Mouse (Mus musculus): ENCODE data around the gene Dis3l2. TPM values are rescaled to one million over a fixed set of nuclear protein-coding genes. Genes with fewer than 3 reads are reported as not detected.

Dis3l2 gene
- polyA plus RNA-seq, 1 experiment from 2014 or later, result 37.7 TPM

DNA sequence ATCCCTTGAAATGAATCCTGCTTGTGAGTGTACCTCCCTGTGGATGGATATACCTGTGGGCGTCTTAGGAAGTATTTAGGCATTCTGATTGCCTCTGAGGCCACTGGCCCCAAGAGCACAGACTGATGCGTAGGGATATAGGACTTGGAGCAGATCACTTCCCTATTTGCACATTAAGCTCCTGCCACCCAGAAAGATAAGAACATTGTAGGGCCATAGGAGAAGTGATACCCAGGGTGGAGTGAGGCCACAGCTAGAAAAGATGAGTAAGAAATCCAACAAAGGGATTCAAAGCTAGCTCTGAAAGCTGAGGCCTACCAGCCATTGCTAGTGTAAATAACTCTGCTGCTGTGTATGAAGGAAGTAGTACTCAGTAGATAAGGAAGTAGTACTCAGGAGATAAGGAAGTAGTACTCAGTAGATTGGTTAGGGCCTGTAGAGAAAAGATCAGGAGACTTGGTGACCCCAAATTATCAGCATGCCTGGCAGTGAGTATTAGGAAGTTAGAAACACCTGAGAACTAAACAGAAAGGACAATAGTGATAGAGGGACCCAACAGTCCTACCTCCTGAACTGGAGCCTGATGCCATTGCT lies 335.0 kb downstream of the Dis3l2 start:
- Histone ChIP-seq H3K4me2 (ENCODE audit: low read depth) (no peak overlapping the region), H3K9ac (ENCODE audit: low read length) (no peak overlapping the region), H3K4me3 (ENCODE audit: low read depth, low read length) (no peak overlapping the region), H3K27me3 (ENCODE audit: control insufficient read depth, insufficient read depth, low read length) (no peaks in the 10 kb centered on the region), H3K36me3 (ENCODE audit: control insufficient read depth, insufficient read depth, low read length) (no peaks in the 10 kb centered on the region), H3K4me1 (ENCODE audit: control insufficient read depth, insufficient read depth, low read length) (peaks cover 21% of the 10 kb centered on the region), H3K27ac (ENCODE audit: low read depth, low read length) (no peak overlapping the region), H3K9me3 (ENCODE audit: control insufficient read depth, low read length) (no peaks in the 10 kb centered on the region)
- DNase-seq (ENCODE audit: low spot score) (no peak), ATAC-seq (ENCODE audit: insufficient read depth, low FRiP score, low TSS enrichment) (no peak)
- WGBS, result 93% methylated on average over 2 of the region's 2 CpGs

GRCm38 (mm10) chr1:87041119-87041518 lies 337.5 kb downstream of the Dis3l2 start:
- Histone ChIP-seq H3K27me3 (ENCODE audit: control insufficient read depth, insufficient read depth, low read length) (no peaks in the 10 kb centered on the region), H3K4me1 (ENCODE audit: control insufficient read depth, insufficient read depth, low read length) (peaks cover 9% of the 10 kb centered on the region), H3K9me3 (ENCODE audit: control insufficient read depth, low read length) (no peaks in the 10 kb centered on the region), H3K36me3 (ENCODE audit: control insufficient read depth, insufficient read depth, low read length) (no peaks in the 10 kb centered on the region), H3K27ac (ENCODE audit: low read depth, low read length) (no peak overlapping the region), H3K9ac (ENCODE audit: low read length) (no peak overlapping the region), H3K4me2 (ENCODE audit: low read depth) (no peak overlapping the region), H3K4me3 (ENCODE audit: low read depth, low read length) (no peak overlapping the region)
- ATAC-seq (ENCODE audit: insufficient read depth, low FRiP score, low TSS enrichment) (peak; percentile 46; the same call in 1 of the 2 replicates), DNase-seq (ENCODE audit: low spot score) (peak; percentile 76)
- 28% methylated on average over 3 of the region's 3 CpGs for WGBS

GRCm38 (mm10) chr1:87041814-87042438 lies 338.3 kb downstream of the Dis3l2 start:
- Histone ChIP-seq H3K9me3 (ENCODE audit: control insufficient read depth, low read length) (no peaks in the 10 kb centered on the region), H3K27me3 (ENCODE audit: control insufficient read depth, insufficient read depth, low read length) (no peaks in the 10 kb centered on the region), H3K36me3 (ENCODE audit: control insufficient read depth, insufficient read depth, low read length) (no peaks in the 10 kb centered on the region), H3K9ac (ENCODE audit: low read length) (no peak overlapping the region), H3K27ac (ENCODE audit: low read depth, low read length) (no peak overlapping the region), H3K4me2 (ENCODE audit: low read depth) (no peak overlapping the region), H3K4me3 (ENCODE audit: low read depth, low read length) (no peak overlapping the region), H3K4me1 (ENCODE audit: control insufficient read depth, insufficient read depth, low read length) (0 out of 2 replicates have a peak, but pooled peaks cover 4% of the 10 kb centered on the region)
- WGBS, result 0% methylated on average over 1 of the region's 1 CpGs
- peak; percentile 83 for DNase-seq (ENCODE audit: low spot score)
- peak; percentile 70 for ATAC-seq (ENCODE audit: insufficient read depth, low FRiP score, low TSS enrichment)

GRCm38 (mm10) chr1:87050072-87050471 lies 346.5 kb downstream of the Dis3l2 start:
- no peak for DNase-seq (ENCODE audit: low spot score)
- Histone ChIP-seq H3K9me3 (ENCODE audit: control insufficient read depth, low read length) (no peaks in the 10 kb centered on the region), H3K4me2 (ENCODE audit: low read depth) (no peak overlapping the region), H3K4me3 (ENCODE audit: low read depth, low read length) (no peak overlapping the region), H3K4me1 (ENCODE audit: control insufficient read depth, insufficient read depth, low read length) (no peaks in the 10 kb centered on the region), H3K27ac (ENCODE audit: low read depth, low read length) (no peak overlapping the region), H3K9ac (ENCODE audit: low read length) (no peak overlapping the region), H3K36me3 (ENCODE audit: control insufficient read depth, insufficient read depth, low read length) (no peaks in the 10 kb centered on the region), H3K27me3 (ENCODE audit: control insufficient read depth, insufficient read depth, low read length) (no peaks in the 10 kb centered on the region)
- 0 out of 2 replicates have a peak, but pooled peaks have one; percentile 27 for ATAC-seq (ENCODE audit: insufficient read depth, low FRiP score, low TSS enrichment)
- WGBS, result 59% methylated on average over 3 of the region's 3 CpGs

GRCm38 (mm10) chr1:87050700-87051099 lies 347.1 kb downstream of the Dis3l2 start:
- Histone ChIP-seq H3K4me2 (ENCODE audit: low read depth) (no peak overlapping the region), H3K4me1 (ENCODE audit: control insufficient read depth, insufficient read depth, low read length) (no peaks in the 10 kb centered on the region), H3K36me3 (ENCODE audit: control insufficient read depth, insufficient read depth, low read length) (no peaks in the 10 kb centered on the region), H3K27ac (ENCODE audit: low read depth, low read length) (no peak overlapping the region), H3K9me3 (ENCODE audit: control insufficient read depth, low read length) (no peaks in the 10 kb centered on the region), H3K27me3 (ENCODE audit: control insufficient read depth, insufficient read depth, low read length) (no peaks in the 10 kb centered on the region), H3K4me3 (ENCODE audit: low read depth, low read length) (no peak overlapping the region), H3K9ac (ENCODE audit: low read length) (no peak overlapping the region)
- DNase-seq (ENCODE audit: low spot score), result no peak
- 59% methylated on average over 1 of the region's 1 CpGs for WGBS
- ATAC-seq (ENCODE audit: insufficient read depth, low FRiP score, low TSS enrichment), result no peak

DNA sequence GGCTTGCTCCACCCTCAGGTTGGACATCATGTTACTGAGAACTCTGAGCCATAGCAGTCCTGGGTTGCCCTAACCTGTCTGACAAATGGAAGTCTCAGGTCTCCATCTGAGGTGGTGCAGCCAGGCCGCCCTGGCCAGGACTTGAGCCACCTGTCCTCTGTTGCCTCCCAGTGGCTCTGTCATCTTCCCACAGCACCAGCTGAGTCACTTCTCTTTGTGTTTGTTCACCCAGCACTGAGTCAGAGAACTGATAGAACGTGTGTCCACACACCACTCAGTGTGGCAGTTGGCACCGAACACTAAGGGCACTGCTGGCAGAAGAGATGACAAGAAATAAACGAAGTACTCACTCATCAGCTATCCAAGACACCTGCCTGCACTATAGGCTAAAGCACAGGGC lies 347.8 kb downstream of the Dis3l2 start:
- Histone ChIP-seq H3K4me1 (ENCODE audit: control insufficient read depth, insufficient read depth, low read length) (no peaks in the 10 kb centered on the region), H3K9ac (ENCODE audit: low read length) (no peak overlapping the region), H3K36me3 (ENCODE audit: control insufficient read depth, insufficient read depth, low read length) (no peaks in the 10 kb centered on the region), H3K4me3 (ENCODE audit: low read depth, low read length) (no peak overlapping the region), H3K9me3 (ENCODE audit: control insufficient read depth, low read length) (no peaks in the 10 kb centered on the region), H3K27me3 (ENCODE audit: control insufficient read depth, insufficient read depth, low read length) (no peaks in the 10 kb centered on the region), H3K4me2 (ENCODE audit: low read depth) (no peak overlapping the region), H3K27ac (ENCODE audit: low read depth, low read length) (no peak overlapping the region)
- WGBS, result 84% methylated on average over 4 of the region's 4 CpGs
- ATAC-seq (ENCODE audit: insufficient read depth, low FRiP score, low TSS enrichment), result no peak
- no peak for DNase-seq (ENCODE audit: low spot score)

DNA sequence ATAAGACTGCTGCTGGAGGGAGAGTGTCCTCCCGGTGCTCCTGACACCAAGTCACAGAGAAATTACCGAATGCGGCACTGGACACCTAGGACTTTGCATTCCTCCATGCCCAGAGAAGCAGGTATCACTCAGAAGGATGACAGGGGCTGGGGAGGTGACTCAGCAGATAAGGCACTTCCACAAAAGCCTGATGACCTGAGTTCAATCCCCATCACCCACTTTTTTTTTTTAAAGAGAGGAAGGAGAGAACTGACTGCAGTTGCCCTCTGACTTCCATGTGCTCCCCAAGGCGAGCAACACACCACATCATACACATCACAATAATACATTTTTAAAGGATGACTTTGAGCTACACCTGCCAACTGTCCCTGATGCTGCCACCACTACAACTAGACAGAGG lies 353.5 kb downstream of the Dis3l2 start:
- H3K27me3 ChIP-seq (ENCODE audit: control insufficient read depth, insufficient read depth, low read length), result no peaks in the 10 kb centered on the region
- no peaks in the 10 kb centered on the region for H3K4me1 ChIP-seq (ENCODE audit: control insufficient read depth, insufficient read depth, low read length)
- H3K4me2 ChIP-seq (ENCODE audit: low read depth), result no peak overlapping the region
- ATAC-seq (ENCODE audit: insufficient read depth, low FRiP score, low TSS enrichment), result no peak
- no peak overlapping the region for H3K27ac ChIP-seq (ENCODE audit: low read depth, low read length)
- WGBS, result 80% methylated on average over 4 of the region's 4 CpGs
- DNase-seq (ENCODE audit: low spot score), result no peak
- no peaks in the 10 kb centered on the region for H3K9me3 ChIP-seq (ENCODE audit: control insufficient read depth, low read length)
- no peak overlapping the region for H3K4me3 ChIP-seq (ENCODE audit: low read depth, low read length)
- H3K36me3 ChIP-seq (ENCODE audit: control insufficient read depth, insufficient read depth, low read length), result no peaks in the 10 kb centered on the region
- H3K9ac ChIP-seq (ENCODE audit: low read length), result no peak overlapping the region

DNA sequence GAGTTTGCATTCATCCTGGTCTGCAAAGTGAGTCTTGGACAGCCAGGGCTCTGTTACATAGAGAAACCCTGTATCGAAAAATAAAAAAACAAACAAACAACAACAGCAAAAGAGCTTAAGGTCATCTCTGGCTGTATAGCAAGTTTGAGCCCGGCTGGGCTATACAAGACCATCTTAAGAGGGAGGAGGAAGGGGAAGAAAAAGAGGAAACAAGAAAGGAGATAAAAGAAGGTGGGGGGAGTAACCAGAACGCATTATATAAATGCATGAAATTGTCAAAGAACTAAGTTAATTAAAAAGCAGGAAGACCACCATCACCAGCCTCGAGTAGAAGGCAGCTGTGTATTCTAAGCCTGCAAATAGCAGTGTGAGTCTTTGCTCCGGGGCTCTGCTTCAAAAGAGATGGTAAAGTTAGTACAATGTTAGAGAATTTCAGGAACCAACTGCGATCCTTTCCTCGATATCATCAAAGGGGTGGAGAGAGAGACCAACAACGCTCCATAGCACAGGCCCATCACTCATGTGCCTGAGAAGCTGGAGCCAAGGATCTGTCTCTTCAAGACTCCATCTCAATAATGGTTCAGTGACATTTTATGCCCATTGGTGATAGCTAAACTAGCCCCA lies 355.5 kb downstream of the Dis3l2 start:
- ATAC-seq (ENCODE audit: insufficient read depth, low FRiP score, low TSS enrichment), result no peak
- H3K36me3 ChIP-seq (ENCODE audit: control insufficient read depth, insufficient read depth, low read length), result no peaks in the 10 kb centered on the region
- no peak for DNase-seq (ENCODE audit: low spot score)
- H3K27ac ChIP-seq (ENCODE audit: low read depth, low read length), result no peak overlapping the region
- H3K4me2 ChIP-seq (ENCODE audit: low read depth), result no peak overlapping the region
- no peak overlapping the region for H3K9ac ChIP-seq (ENCODE audit: low read length)
- no peaks in the 10 kb centered on the region for H3K9me3 ChIP-seq (ENCODE audit: control insufficient read depth, low read length)
- no peaks in the 10 kb centered on the region for H3K27me3 ChIP-seq (ENCODE audit: control insufficient read depth, insufficient read depth, low read length)
- H3K4me1 ChIP-seq (ENCODE audit: control insufficient read depth, insufficient read depth, low read length), result no peaks in the 10 kb centered on the region
- WGBS, result 86% methylated on average over 8 of the region's 8 CpGs
- H3K4me3 ChIP-seq (ENCODE audit: low read depth, low read length), result no peak overlapping the region

- no peak overlapping the region for H3K9ac ChIP-seq (ENCODE audit: low read length)
- H3K9me3 ChIP-seq (ENCODE audit: control insufficient read depth, low read length), result no peaks in the 10 kb centered on the region
- no peak overlapping the region for H3K4me2 ChIP-seq (ENCODE audit: low read depth)
- ATAC-seq (ENCODE audit: insufficient read depth, low FRiP score, low TSS enrichment) (no peak), DNase-seq (ENCODE audit: low spot score) (no peak)
- H3K27ac ChIP-seq (ENCODE audit: low read depth, low read length), result no peak overlapping the region
- H3K36me3 ChIP-seq (ENCODE audit: control insufficient read depth, insufficient read depth, low read length), result no peaks in the 10 kb centered on the region
- no peaks in the 10 kb centered on the region for H3K27me3 ChIP-seq (ENCODE audit: control insufficient read depth, insufficient read depth, low read length)
- no peak overlapping the region for H3K4me3 ChIP-seq (ENCODE audit: low read depth, low read length)
- H3K4me1 ChIP-seq (ENCODE audit: control insufficient read depth, insufficient read depth, low read length), result no peaks in the 10 kb centered on the region
Measured at GRCm38 (mm10) chr1:87060913-87061312, 357.3 kb downstream of the Dis3l2 start.
